Mouse (Mus musculus) liver, embryonic 11.5 days (tissue): Measurements from ENCODE around the gene Abhd17a. TPM values are rescaled to one million over a fixed set of nuclear protein-coding genes. Genes with fewer than 3 reads are reported as not detected.

ENCODE experiments used
- ATAC-seq: fragments of 200-750 bp; cut with Nextera tagmentation; replicated peaks from 2 replicates; pipeline ENCODE4 v1.8.0; 2017; ENCODE audit warnings: moderate number of reproducible peaks, mild to moderate bottlenecking, moderate TSS enrichment, moderate library complexity; ENCODE audit not compliant: low FRiP score
- DNase-seq: peaks from one replicate; pipeline ENCODE4 v3.0.0-alpha.2; 2017; ENCODE audit warnings: low spot score
- H3K27ac ChIP-seq: fragments of 300-500 bp; sonication (generic); 2 replicates; pipeline ENCODE4 v1.5.1; 2014; ENCODE audit warnings: mild to moderate bottlenecking, low read depth, low read length, control low read depth
- H3K27me3 ChIP-seq: fragments of 300-500 bp; sonication (generic); replicated peaks from 2 replicates; pipeline ENCODE4 v1.6.1; 2014; ENCODE audit warnings: low read length, mixed read lengths; ENCODE audit not compliant: control insufficient read depth, insufficient read depth
- H3K36me3 ChIP-seq: fragments of 300-500 bp; sonication (generic); 2 replicates; pipeline ENCODE4 v1.6.1; 2014; ENCODE audit warnings: mild to moderate bottlenecking, low read length, moderate library complexity, mixed read lengths; ENCODE audit not compliant: control insufficient read depth, insufficient read depth
- H3K4me1 ChIP-seq: fragments of 300-500 bp; sonication (generic); replicated peaks from 2 replicates; pipeline ENCODE4 v1.6.1; 2014; ENCODE audit warnings: low read length, mixed read lengths; ENCODE audit not compliant: control insufficient read depth, insufficient read depth
- H3K4me2 ChIP-seq: fragments of 300-500 bp; sonication (generic); 2 replicates; pipeline ENCODE4 v1.6.1; 2014; ENCODE audit warnings: mild to moderate bottlenecking, control low read depth, moderate library complexity
- H3K4me3 ChIP-seq: fragments of 300-500 bp; sonication (generic); 2 replicates; pipeline ENCODE4 v1.5.1; 2014; ENCODE audit warnings: low read depth, low read length, control low read depth
- H3K9ac ChIP-seq: fragments of 300-500 bp; sonication (generic); 2 replicates; pipeline ENCODE4 v1.6.1; 2014; ENCODE audit warnings: low read depth, low read length, control low read depth
- H3K9me3 ChIP-seq: fragments of 300-500 bp; sonication (generic); 2 replicates; pipeline ENCODE4 v1.6.1; 2016; ENCODE audit warnings: low read length, inconsistent platforms, mixed read lengths; ENCODE audit not compliant: control insufficient read depth
- WGBS: fragments of 180-500 bp; shearing (Covaris S2); extraction: QIAGEN DNeasy Blood & Tissue Kit; methylation state at CpG from one replicate; pipeline ENCODE4 v1.1.7; 2014; 5-methylcytosine and 5-hydroxymethylcytosine counted together
- polyA plus RNA-seq: library from polyadenylated mRNA; unstranded; fragments of >200 nt; fragmentation: Nextera tagmentation; extraction: Ambion mirVana; gene quantifications from 2 replicates; pipeline ENCODE4 v1.2.1, GENCODE M21; 2014

The Abhd17a gene
- polyA plus RNA-seq, 1 experiment from 2014 or later: 96.5 TPM

GRCm38 (mm10) chr10:80552364-80552763, 37.8 kb downstream of the Abhd17a start:
- no peak overlapping the region for H3K4me2 ChIP-seq
- no peaks in the 10 kb centered on the region for H3K9me3 ChIP-seq
- no peak for ATAC-seq
- H3K9ac ChIP-seq: peak overlapping the region; percentile 18; the same call in 1 of the 2 replicates
- no peak for DNase-seq
- no peaks in the 10 kb centered on the region for H3K27me3 ChIP-seq
- peaks cover 12% of the 10 kb centered on the region for H3K36me3 ChIP-seq
- H3K27ac ChIP-seq: no peak overlapping the region; the same call in 1 of the 2 replicates
- WGBS: 63% methylated on average over 9 of the region's 9 CpGs
- no peak overlapping the region for H3K4me3 ChIP-seq
- H3K4me1 ChIP-seq: peaks cover 40% of the 10 kb centered on the region

DNA sequence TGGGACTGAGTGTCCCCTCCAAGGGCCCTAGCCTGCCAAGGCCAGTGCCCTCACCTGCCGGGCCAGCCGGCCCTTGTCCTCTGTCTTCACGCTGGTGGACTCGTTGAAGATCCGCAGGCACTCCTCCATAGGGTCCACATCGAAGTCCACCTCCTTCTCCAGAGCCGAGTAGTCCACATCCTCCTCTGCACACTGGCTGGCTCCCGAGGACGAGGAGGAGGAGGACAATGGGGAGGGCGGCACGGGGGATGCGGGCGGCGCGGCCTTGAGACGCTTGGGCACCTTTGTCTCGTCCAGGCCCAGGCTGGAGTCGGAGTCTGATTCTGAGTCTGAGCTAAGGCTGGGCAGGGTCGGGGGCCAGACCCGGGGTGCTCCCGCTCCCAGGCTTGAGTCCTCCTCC, 40.9 kb downstream of the Abhd17a start:
- peaks cover 39% of the 10 kb centered on the region for H3K4me1 ChIP-seq
- no peak overlapping the region for H3K9ac ChIP-seq
- H3K27me3 ChIP-seq: no peaks in the 10 kb centered on the region
- no peaks in the 10 kb centered on the region for H3K9me3 ChIP-seq
- 95% methylated on average over 21 of the region's 21 CpGs for WGBS
- DNase-seq (no peak), ATAC-seq (no peak)
- no peak overlapping the region for H3K4me2 ChIP-seq
- no peak overlapping the region for H3K4me3 ChIP-seq
- peaks cover 41% of the 10 kb centered on the region for H3K36me3 ChIP-seq
- no peak overlapping the region for H3K27ac ChIP-seq

DNA sequence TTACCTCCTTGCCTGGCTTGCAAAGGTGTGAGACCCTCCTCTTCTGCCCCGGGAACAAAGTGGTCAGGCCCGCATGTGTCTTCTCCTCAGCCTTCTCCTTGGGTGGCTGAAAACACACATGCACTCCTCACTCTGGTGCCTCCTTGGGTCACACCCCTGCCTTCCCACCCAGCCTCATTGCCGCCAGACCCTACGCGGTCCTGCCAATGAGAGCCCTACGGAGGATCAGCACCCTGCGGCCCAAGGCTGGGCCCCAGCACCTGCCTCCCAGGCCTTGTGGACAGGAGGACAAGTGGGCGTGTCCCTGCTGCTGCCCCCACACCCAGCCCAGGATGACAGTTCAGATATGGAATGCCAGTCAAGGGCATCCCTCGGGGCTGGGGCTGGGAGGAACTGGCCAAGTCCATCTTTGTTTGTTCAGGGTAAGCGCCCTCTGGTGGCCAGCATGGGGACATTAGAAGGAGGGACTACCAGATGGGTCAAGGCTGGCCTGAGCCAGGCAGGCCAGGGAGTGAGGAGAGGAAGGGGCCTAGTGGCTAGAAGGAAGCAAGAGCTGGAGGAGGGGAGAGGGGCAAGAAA, 41.6 kb downstream of the Abhd17a start:
- no peak overlapping the region for H3K4me3 ChIP-seq
- no peak overlapping the region for H3K4me2 ChIP-seq
- DNase-seq (no peak), ATAC-seq (no peak; the same call in 1 of the 2 replicates)
- H3K9ac ChIP-seq: no peak overlapping the region; the same call in 1 of the 2 replicates
- WGBS: 73% methylated on average over 10 of the region's 10 CpGs
- H3K27ac ChIP-seq: no peak overlapping the region
- no peaks in the 10 kb centered on the region for H3K9me3 ChIP-seq
- H3K27me3 ChIP-seq: no peaks in the 10 kb centered on the region
- H3K36me3 ChIP-seq: peaks cover 47% of the 10 kb centered on the region
- peaks cover 32% of the 10 kb centered on the region for H3K4me1 ChIP-seq

DNA sequence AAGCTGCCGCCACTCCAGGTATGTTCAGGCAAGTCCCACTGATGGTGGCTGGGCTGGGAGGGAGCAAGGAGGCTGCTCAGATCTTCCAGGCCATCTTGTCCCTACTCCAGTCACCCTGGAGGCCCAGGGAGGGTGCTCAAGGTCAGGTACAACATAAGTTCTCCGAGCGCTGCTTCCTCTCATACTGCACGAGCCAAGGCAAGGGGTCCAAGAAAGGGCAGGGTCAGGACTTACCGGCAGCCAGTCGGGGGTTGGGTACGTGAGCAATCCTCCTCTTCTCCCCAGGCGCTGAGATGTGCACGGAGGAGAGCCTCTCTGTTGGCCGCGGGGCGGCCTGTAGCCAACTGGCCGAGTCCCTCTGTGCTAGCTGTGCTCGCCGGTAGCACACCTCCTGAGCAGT, 42.6 kb downstream of the Abhd17a start:
- ATAC-seq: no peak

GRCm38 (mm10) chr10:80546945-80547344, 43.2 kb downstream of the Abhd17a start:
- H3K27ac ChIP-seq: peak overlapping the region; percentile 13; the same call in 1 of the 2 replicates
- peaks cover 17% of the 10 kb centered on the region for H3K4me1 ChIP-seq
- no peaks in the 10 kb centered on the region for H3K27me3 ChIP-seq
- H3K9ac ChIP-seq: no peak overlapping the region; the same call in 1 of the 2 replicates
- WGBS: 72% methylated on average over 4 of the region's 4 CpGs
- H3K9me3 ChIP-seq: no peaks in the 10 kb centered on the region
- ATAC-seq (peak; percentile 56), DNase-seq (no peak)
- H3K4me3 ChIP-seq: no peak overlapping the region
- peaks cover 62% of the 10 kb centered on the region for H3K36me3 ChIP-seq
- peak overlapping the region; percentile 16; the same call in 1 of the 2 replicates for H3K4me2 ChIP-seq

More for the DNA sequence above, 42.6 kb downstream of the Abhd17a start:
- H3K4me3 ChIP-seq: no peak overlapping the region
- H3K27ac ChIP-seq: peak overlapping the region; percentile 13
- H3K4me1 ChIP-seq: peaks cover 22% of the 10 kb centered on the region
- H3K4me2 ChIP-seq: no peak overlapping the region; the same call in 1 of the 2 replicates
- no peaks in the 10 kb centered on the region for H3K27me3 ChIP-seq
- H3K9ac ChIP-seq: no peak overlapping the region
- peaks cover 56% of the 10 kb centered on the region for H3K36me3 ChIP-seq
- no peak for DNase-seq
- 92% methylated on average over 15 of the region's 15 CpGs for WGBS
- no peaks in the 10 kb centered on the region for H3K9me3 ChIP-seq

- Histone ChIP-seq H3K9ac (no peak overlapping the region), H3K4me1 (peaks cover 17% of the 10 kb centered on the region), H3K36me3 (peaks cover 64% of the 10 kb centered on the region), H3K4me2 (no peak overlapping the region), H3K4me3 (no peak overlapping the region), H3K27ac (no peak overlapping the region), H3K27me3 (no peaks in the 10 kb centered on the region), H3K9me3 (no peaks in the 10 kb centered on the region)
- ATAC-seq: no peak
- DNase-seq: no peak
- 92% methylated on average over 8 of the region's 8 CpGs for WGBS
Measured at GRCm38 (mm10) chr10:80545590-80545989, 44.6 kb downstream of the Abhd17a start.

DNA sequence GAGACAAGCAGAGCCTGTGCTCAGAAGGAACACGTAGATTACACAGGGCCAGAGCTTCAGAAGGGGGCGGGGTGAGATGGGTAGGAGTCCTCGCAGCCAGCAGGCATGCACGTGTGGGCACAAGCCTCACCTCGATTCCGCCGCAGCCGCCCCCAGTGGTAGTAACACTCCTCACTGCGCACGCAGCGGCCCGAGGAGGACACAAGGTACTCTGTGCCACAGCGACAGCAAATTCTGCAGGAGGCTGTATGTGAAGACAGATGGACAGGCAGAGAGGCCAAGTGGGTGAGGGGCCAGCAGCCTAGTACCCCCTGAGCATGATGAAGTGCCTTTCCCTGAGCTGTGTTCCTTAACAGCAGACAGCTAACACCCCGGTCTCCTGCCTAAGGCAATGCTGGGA, 46.3 kb downstream of the Abhd17a start:
- H3K4me1 ChIP-seq: peaks cover 17% of the 10 kb centered on the region
- H3K9ac ChIP-seq: no peak overlapping the region
- H3K36me3 ChIP-seq: peaks cover 55% of the 10 kb centered on the region
- WGBS: 90% methylated on average over 14 of the region's 14 CpGs
- H3K27ac ChIP-seq: no peak overlapping the region
- H3K4me2 ChIP-seq: no peak overlapping the region
- H3K9me3 ChIP-seq: no peaks in the 10 kb centered on the region
- no peak for ATAC-seq
- H3K27me3 ChIP-seq: no peaks in the 10 kb centered on the region
- no peak overlapping the region for H3K4me3 ChIP-seq
- no peak for DNase-seq

GRCm38 (mm10) chr10:80539493-80539892, 50.6 kb downstream of the Abhd17a start:
- Histone ChIP-seq H3K27ac (no peak overlapping the region), H3K4me1 (peaks cover 22% of the 10 kb centered on the region), H3K4me2 (peak overlapping the region; percentile 55), H3K4me3 (no peak overlapping the region), H3K27me3 (no peaks in the 10 kb centered on the region; the same call in 1 of the 2 replicates), H3K9me3 (no peaks in the 10 kb centered on the region), H3K36me3 (peaks cover 27% of the 10 kb centered on the region), H3K9ac (no peak overlapping the region)
- no peak for DNase-seq
- WGBS: 23% methylated on average over 5 of the region's 5 CpGs
- peak; percentile 5; the same call in 1 of the 2 replicates for ATAC-seq
